ENCODE assay signal across 9 mouse cellular contexts in the genomic region with DNA sequence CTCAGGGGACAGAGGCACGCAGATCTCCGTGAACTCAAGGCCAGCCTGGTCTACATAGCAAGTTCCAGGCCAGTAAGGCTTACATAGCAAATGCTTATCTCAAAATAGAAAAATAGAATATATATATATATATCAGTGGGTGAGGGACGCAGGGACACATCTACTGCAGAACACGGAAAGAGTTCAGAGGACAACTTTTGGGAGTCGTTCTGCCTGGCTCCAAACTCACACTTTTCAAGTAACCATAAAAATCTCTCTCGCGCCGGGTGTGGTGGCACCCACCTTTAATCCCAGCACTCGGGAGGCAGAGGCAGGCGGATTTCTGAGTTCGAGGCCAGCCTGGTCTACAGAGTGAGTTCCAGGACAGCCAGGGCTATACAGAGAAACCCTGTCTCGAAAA. TPM values are rescaled to one million over a fixed set of nuclear protein-coding genes. Genes with fewer than 3 reads are reported as not detected.
A peak's percentile ranks its signal among the peaks of the same experiment; 100 is the strongest.
DNase-seq lines count a peak whose midpoint lies in the region; ATAC-seq and TF ChIP-seq lines count a peak whose summit lies in the region.
"Not testable (repeated sequence)": the region's sequence is repeated elsewhere in the genome, so short reads cannot be mapped to it uniquely, and the experiment has no call there.
"Had no signal": no experiment of that assay in that cellular context is flagged by ENCODE, and none has a peak within 500 bp of the region (broad histone marks: within the 10 kb centered on the region; RNA-seq: fewer than 3 reads in every experiment).

No protein-coding gene starts in this region.

- not testable (repeated sequence) for TF ChIP-seq CTCF in E14TG2a.4 (conservative IDR thresholded peaks at IDR 0.05; ENCODE audit: low read length); liver, postnatal 0 days (IDR thresholded peaks at IDR 0.05; ENCODE audit: low read depth); stomach, postnatal 0 days (IDR thresholded peaks at IDR 0.05; ENCODE audit: low read depth)

- peak overlapping the region; percentile 83 for H3K4me3 ChIP-seq in E14TG2a.4 (replicated peaks; ENCODE audit: low read length)
- H3K4me3 ChIP-seq in embryonic facial prominence, embryonic 15.5 days (replicated peaks), result peak overlapping the region; percentile 50
- peak overlapping the region; percentile 68 for H3K4me3 ChIP-seq in heart, embryonic 15.5 days
- peak overlapping the region; percentile 40 for H3K4me3 ChIP-seq in intestine, embryonic 15.5 days (replicated peaks)
- peak overlapping the region; percentile 43 for H3K4me3 ChIP-seq in limb, embryonic 12.5 days (replicated peaks)
- H3K4me3 ChIP-seq in liver, postnatal 0 days (ENCODE audit: low read depth, low read length), result peak overlapping the region; percentile 59
- H3K4me3 ChIP-seq in midbrain, embryonic 13.5 days (replicated peaks), result not testable (repeated sequence)
- peak overlapping the region; percentile 65 for H3K4me3 ChIP-seq in stomach, postnatal 0 days (ENCODE audit: low read depth, low read length)

- not testable (repeated sequence) for ATAC-seq in embryonic facial prominence, embryonic 15.5 days (ENCODE audit: insufficient number of reproducible peaks, low FRiP score, low TSS enrichment, low read depth); heart, embryonic 15.5 days (replicated peaks; ENCODE audit: insufficient number of reproducible peaks, insufficient read depth, low FRiP score, low read depth); intestine, embryonic 15.5 days; limb, embryonic 12.5 days (ENCODE audit: insufficient number of reproducible peaks, insufficient read depth, low FRiP score, low TSS enrichment, low read depth); liver, postnatal 0 days; midbrain, embryonic 13.5 days; stomach, postnatal 0 days (ENCODE audit: low FRiP score, low TSS enrichment)

- not testable (repeated sequence) for DNase-seq in liver, postnatal 0 days; stomach, postnatal 0 days (ENCODE audit: low spot score)

- not testable (repeated sequence) for H3K9ac ChIP-seq in embryonic facial prominence, embryonic 15.5 days; intestine, embryonic 15.5 days; limb, embryonic 12.5 days (replicated peaks); midbrain, embryonic 13.5 days (replicated peaks)
- H3K9ac ChIP-seq in heart, embryonic 15.5 days, result peak overlapping the region; percentile 71; the same call in 1 of the 2 replicates
- peak overlapping the region; percentile 72 for H3K9ac ChIP-seq in liver, postnatal 0 days (replicated peaks)
- H3K9ac ChIP-seq in stomach, postnatal 0 days (ENCODE audit: low read length), result peak overlapping the region; percentile 31; the same call in 1 of the 2 replicates

- H3K9me3 ChIP-seq in E14TG2a.4 (ENCODE audit: low read length); embryonic facial prominence, embryonic 15.5 days (replicated peaks); heart, embryonic 15.5 days (replicated peaks); intestine, embryonic 15.5 days; limb, embryonic 12.5 days; liver, postnatal 0 days (ENCODE audit: low read length); midbrain, embryonic 13.5 days; stomach, postnatal 0 days (ENCODE audit: control insufficient read depth, low read length): not testable (repeated sequence)

- 68% methylated on average over 12 of the region's 12 CpGs for WGBS in embryonic facial prominence, embryonic 15.5 days
- WGBS in heart, embryonic 15.5 days, result 44% methylated on average over 12 of the region's 12 CpGs
- WGBS in intestine, embryonic 15.5 days, result 51% methylated on average over 12 of the region's 12 CpGs
- 64% methylated on average over 12 of the region's 12 CpGs for WGBS in limb, embryonic 12.5 days
- WGBS in liver, postnatal 0 days (ENCODE audit: insufficient replicate concordance), result 49% methylated on average over 12 of the region's 12 CpGs
- 84% methylated on average over 10 of the region's 12 CpGs for WGBS in midbrain, embryonic 13.5 days
- 42% methylated on average over 10 of the region's 12 CpGs for WGBS in stomach, postnatal 0 days

- H3K4me2 ChIP-seq in embryonic facial prominence, embryonic 15.5 days (replicated peaks), result peak overlapping the region; percentile 72
- peak overlapping the region; percentile 65 for H3K4me2 ChIP-seq in heart, embryonic 15.5 days
- H3K4me2 ChIP-seq in intestine, embryonic 15.5 days (replicated peaks), result peak overlapping the region; percentile 74
- peak overlapping the region; percentile 66 for H3K4me2 ChIP-seq in limb, embryonic 12.5 days
- H3K4me2 ChIP-seq in liver, postnatal 0 days (ENCODE audit: low read depth, low read length), result peak overlapping the region; percentile 71
- H3K4me2 ChIP-seq in midbrain, embryonic 13.5 days (replicated peaks), result 0 out of 2 replicates have a peak overlapping the region, but pooled peaks have one; percentile 1
- peak overlapping the region; percentile 71 for H3K4me2 ChIP-seq in stomach, postnatal 0 days (replicated peaks; ENCODE audit: low read depth)

- H3K36me3 ChIP-seq in E14TG2a.4 (ENCODE audit: insufficient read depth, low read length), result peaks cover 31% of the 10 kb centered on the region
- peaks cover 25% of the 10 kb centered on the region for H3K36me3 ChIP-seq in embryonic facial prominence, embryonic 15.5 days
- peaks cover 31% of the 10 kb centered on the region for H3K36me3 ChIP-seq in heart, embryonic 15.5 days
- H3K36me3 ChIP-seq in intestine, embryonic 15.5 days; stomach, postnatal 0 days (ENCODE audit: control insufficient read depth, insufficient read depth, low read length): not testable (repeated sequence)
- peaks cover 26% of the 10 kb centered on the region for H3K36me3 ChIP-seq in limb, embryonic 12.5 days
- peaks cover 14% of the 10 kb centered on the region for H3K36me3 ChIP-seq in liver, postnatal 0 days (replicated peaks; ENCODE audit: insufficient read depth, low read length)
- H3K36me3 ChIP-seq in midbrain, embryonic 13.5 days, result peaks cover 31% of the 10 kb centered on the region

- H3K4me1 ChIP-seq in E14TG2a.4 (replicated peaks; ENCODE audit: low read depth, low read length), result peaks cover 73% of the 10 kb centered on the region
- H3K4me1 ChIP-seq in embryonic facial prominence, embryonic 15.5 days, result peaks cover 30% of the 10 kb centered on the region
- H3K4me1 ChIP-seq in heart, embryonic 15.5 days (replicated peaks), result peaks cover 54% of the 10 kb centered on the region
- peaks cover 32% of the 10 kb centered on the region for H3K4me1 ChIP-seq in intestine, embryonic 15.5 days (replicated peaks)
- H3K4me1 ChIP-seq in limb, embryonic 12.5 days (replicated peaks), result peaks cover 39% of the 10 kb centered on the region
- H3K4me1 ChIP-seq in liver, postnatal 0 days (ENCODE audit: insufficient read depth), result peaks cover 42% of the 10 kb centered on the region
- H3K4me1 ChIP-seq in midbrain, embryonic 13.5 days (replicated peaks), result peaks cover 34% of the 10 kb centered on the region
- H3K4me1 ChIP-seq in stomach, postnatal 0 days (replicated peaks; ENCODE audit: control insufficient read depth, insufficient read depth), result not testable (repeated sequence)

- not testable (repeated sequence) for TF ChIP-seq EP300 in liver, postnatal 0 days (IDR thresholded peaks at IDR 0.05; ENCODE audit: low read depth); stomach, postnatal 0 days (optimal IDR thresholded peaks at IDR 0.05)

- not testable (repeated sequence) for H3K27me3 ChIP-seq in E14TG2a.4 (ENCODE audit: insufficient read depth, low read length); embryonic facial prominence, embryonic 15.5 days; heart, embryonic 15.5 days; intestine, embryonic 15.5 days (replicated peaks); limb, embryonic 12.5 days; liver, postnatal 0 days (ENCODE audit: insufficient read depth, low read length); midbrain, embryonic 13.5 days; stomach, postnatal 0 days (ENCODE audit: control insufficient read depth, insufficient read depth, low read length)

- H3K27ac ChIP-seq in embryonic facial prominence, embryonic 15.5 days (replicated peaks), result peak overlapping the region; percentile 92
- H3K27ac ChIP-seq in heart, embryonic 15.5 days, result peak overlapping the region; percentile 88
- H3K27ac ChIP-seq in intestine, embryonic 15.5 days, result peak overlapping the region; percentile 94
- peak overlapping the region; percentile 80; the same call in 1 of the 2 replicates for H3K27ac ChIP-seq in limb, embryonic 12.5 days
- peak overlapping the region; percentile 86 for H3K27ac ChIP-seq in liver, postnatal 0 days (ENCODE audit: low read depth)
- not testable (repeated sequence) for H3K27ac ChIP-seq in midbrain, embryonic 13.5 days
- peak overlapping the region; percentile 96 for H3K27ac ChIP-seq in stomach, postnatal 0 days (replicated peaks)

RNA-seq across cellular contexts. Expression of a gene that starts 3.3 kb away (rescaled TPM):
- polyA plus RNA-seq in embryonic facial prominence, embryonic 15.5 days (2015; fragmentation: Nextera tagmentation; extraction: Ambion mirVana), result 0.13 and 0.28 TPM in 2 replicates
- polyA plus RNA-seq in heart, embryonic 15.5 days (2015; fragmentation: Nextera tagmentation; extraction: Ambion mirVana), result 0.25 and 0.30 TPM in 2 replicates
- 0.27 and 0.45 TPM in 2 replicates for polyA plus RNA-seq in intestine, embryonic 15.5 days (2015; fragmentation: Nextera tagmentation; extraction: Ambion mirVana)
- 3.8 TPM in 1 of 2 replicates, not detected in the other for polyA plus RNA-seq in limb, embryonic 12.5 days (2016; fragmentation: Nextera tagmentation; extraction: Ambion mirVana)
- polyA plus RNA-seq in liver, postnatal 0 days (2015; fragmentation: Nextera tagmentation; extraction: Ambion mirVana), result 0.04 and 0.09 TPM in 2 replicates
- polyA plus RNA-seq in midbrain, embryonic 13.5 days (2015; fragmentation: Nextera tagmentation; extraction: Ambion mirVana), result 0.66 and 1.7 TPM in 2 replicates
- polyA plus RNA-seq in stomach, postnatal 0 days (2015; fragmentation: Nextera tagmentation; extraction: Ambion mirVana), result 0.13 and 0.24 TPM in 2 replicates
- polyA plus RNA-seq: activated CD4-positive, CD25-positive, alpha-beta regulatory T cell, adult 4 months had no signal

RNA-seq across cellular contexts. Expression of a gene that starts 3.4 kb away (rescaled TPM):
- 105 and 107 TPM in 2 replicates for polyA plus RNA-seq in embryonic facial prominence, embryonic 15.5 days (2015; fragmentation: Nextera tagmentation; extraction: Ambion mirVana)
- 182 and 204 TPM in 2 replicates for polyA plus RNA-seq in heart, embryonic 15.5 days (2015; fragmentation: Nextera tagmentation; extraction: Ambion mirVana)
- 131 and 135 TPM in 2 replicates for polyA plus RNA-seq in intestine, embryonic 15.5 days (2015; fragmentation: Nextera tagmentation; extraction: Ambion mirVana)
- 24.9 and 29.3 TPM in 2 replicates for polyA plus RNA-seq in limb, embryonic 12.5 days (2016; fragmentation: Nextera tagmentation; extraction: Ambion mirVana)
- polyA plus RNA-seq in liver, postnatal 0 days (2015; fragmentation: Nextera tagmentation; extraction: Ambion mirVana), result 38.6 and 40.7 TPM in 2 replicates
- polyA plus RNA-seq in midbrain, embryonic 13.5 days (2015; fragmentation: Nextera tagmentation; extraction: Ambion mirVana), result 21.8 and 23.8 TPM in 2 replicates
- 94.0 and 97.7 TPM in 2 replicates for polyA plus RNA-seq in stomach, postnatal 0 days (2015; fragmentation: Nextera tagmentation; extraction: Ambion mirVana)

RNA-seq across cellular contexts. Expression of a gene that starts 40.5 kb away (rescaled TPM):
- polyA plus RNA-seq in embryonic facial prominence, embryonic 15.5 days (2015; fragmentation: Nextera tagmentation; extraction: Ambion mirVana), result 2.0 and 3.1 TPM in 2 replicates
- 0.10 and 0.44 TPM in 2 replicates for polyA plus RNA-seq in heart, embryonic 15.5 days (2015; fragmentation: Nextera tagmentation; extraction: Ambion mirVana)
- polyA plus RNA-seq in intestine, embryonic 15.5 days (2015; fragmentation: Nextera tagmentation; extraction: Ambion mirVana), result 1.2 and 1.8 TPM in 2 replicates
- polyA plus RNA-seq in limb, embryonic 12.5 days (2016; fragmentation: Nextera tagmentation; extraction: Ambion mirVana), result 3.0 and 3.1 TPM in 2 replicates
- polyA plus RNA-seq in liver, postnatal 0 days (2015; fragmentation: Nextera tagmentation; extraction: Ambion mirVana), result 0.12 and 0.13 TPM in 2 replicates
- polyA plus RNA-seq in midbrain, embryonic 13.5 days (2015; fragmentation: Nextera tagmentation; extraction: Ambion mirVana), result 4.3 and 5.2 TPM in 2 replicates
- 0.69 and 0.79 TPM in 2 replicates for polyA plus RNA-seq in stomach, postnatal 0 days (2015; fragmentation: Nextera tagmentation; extraction: Ambion mirVana)
- polyA plus RNA-seq: activated CD4-positive, CD25-positive, alpha-beta regulatory T cell, adult 4 months had no signal

RNA-seq across cellular contexts. Expression of a gene that starts 42.7 kb away (rescaled TPM):
- not detected in 2 replicates for polyA plus RNA-seq in embryonic facial prominence, embryonic 15.5 days (2015; fragmentation: Nextera tagmentation; extraction: Ambion mirVana)
- polyA plus RNA-seq in heart, embryonic 15.5 days (2015; fragmentation: Nextera tagmentation; extraction: Ambion mirVana), result not detected in 2 replicates
- polyA plus RNA-seq in intestine, embryonic 15.5 days (2015; fragmentation: Nextera tagmentation; extraction: Ambion mirVana), result not detected in 2 replicates
- not detected in 2 replicates for polyA plus RNA-seq in limb, embryonic 12.5 days (2016; fragmentation: Nextera tagmentation; extraction: Ambion mirVana)
- 4.2 and 5.1 TPM in 2 replicates for polyA plus RNA-seq in liver, postnatal 0 days (2015; fragmentation: Nextera tagmentation; extraction: Ambion mirVana)
- not detected in 2 replicates for polyA plus RNA-seq in midbrain, embryonic 13.5 days (2015; fragmentation: Nextera tagmentation; extraction: Ambion mirVana)
- polyA plus RNA-seq in stomach, postnatal 0 days (2015; fragmentation: Nextera tagmentation; extraction: Ambion mirVana), result 0.01 TPM in 1 of 2 replicates, not detected in the other

Comparison
In these comparisons a context has a peak if more than half of its experiments do, and no peak if none do; other contexts are left out.
1. H3K4me2 ChIP-seq: peak in every context shown above with its lines; median percentile 74 in intestine, embryonic 15.5 days; 72 in embryonic facial prominence, embryonic 15.5 days; 71 in liver, postnatal 0 days; 71 in stomach, postnatal 0 days; 66 in limb, embryonic 12.5 days; 65 in heart, embryonic 15.5 days; 1 in midbrain, embryonic 13.5 days.